Mouse (Mus musculus) A20 (cell line): ENCODE measurements around the gene Olfr643.
"Not testable (repeated sequence)": the region's sequence is repeated elsewhere in the genome, so short reads cannot be mapped to it uniquely, and the experiment has no call there.

Experiments
- DNase-seq: peaks from one replicate; pipeline ENCODE4 v3.0.0-alpha.2; 2011; ENCODE audit warnings: low read depth, low spot score

The Olfr643 gene

GRCm38 (mm10) chr7:104018953-104019352, 118.3 kb downstream of the Olfr643 start:
- no peak for DNase-seq

DNA sequence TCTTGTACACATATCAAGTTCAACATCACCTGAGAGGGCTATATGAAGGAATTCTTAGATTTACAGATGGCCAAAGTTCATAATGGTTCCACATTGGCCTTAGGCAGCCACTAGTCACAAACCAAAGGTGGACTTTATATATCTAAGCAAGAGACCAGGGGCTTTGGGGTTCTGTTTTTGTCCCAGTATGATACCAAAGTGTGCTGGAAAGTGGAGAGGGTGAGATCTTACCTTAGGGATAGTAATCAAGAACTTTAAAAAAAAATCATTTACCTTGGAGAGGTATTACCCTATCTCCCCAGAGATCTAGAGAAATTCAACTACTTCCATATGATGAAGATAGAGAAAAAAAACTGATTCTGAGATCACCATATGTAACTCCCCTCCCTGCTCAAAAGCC, 120.0 kb downstream of the Olfr643 start, which contains the start of gene Olfr639:
Gene Olfr639 (minus strand): TSS at position 101 of the 400 bp plus-strand sequence.
- DNase-seq: no peak

DNA sequence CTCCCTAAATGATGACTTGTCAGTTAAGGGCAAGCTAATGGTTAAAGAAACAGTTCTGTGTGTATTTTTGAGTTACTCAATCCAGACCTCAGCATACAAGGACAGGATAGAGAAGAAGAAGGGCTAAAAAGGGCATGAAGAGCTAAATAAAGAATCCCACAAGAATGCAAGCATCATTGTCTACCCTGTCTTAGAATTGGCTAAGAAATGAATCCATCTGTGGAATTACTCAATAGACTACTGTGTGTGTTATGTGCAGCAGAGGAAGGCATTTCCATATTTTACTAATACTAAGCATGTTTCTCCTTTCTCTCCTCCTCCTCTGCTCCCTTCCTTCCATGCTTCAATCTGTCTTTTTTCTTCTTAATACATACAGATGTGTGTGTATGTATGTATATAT, 138.1 kb downstream of the Olfr643 start:
- no peak for DNase-seq

DNA sequence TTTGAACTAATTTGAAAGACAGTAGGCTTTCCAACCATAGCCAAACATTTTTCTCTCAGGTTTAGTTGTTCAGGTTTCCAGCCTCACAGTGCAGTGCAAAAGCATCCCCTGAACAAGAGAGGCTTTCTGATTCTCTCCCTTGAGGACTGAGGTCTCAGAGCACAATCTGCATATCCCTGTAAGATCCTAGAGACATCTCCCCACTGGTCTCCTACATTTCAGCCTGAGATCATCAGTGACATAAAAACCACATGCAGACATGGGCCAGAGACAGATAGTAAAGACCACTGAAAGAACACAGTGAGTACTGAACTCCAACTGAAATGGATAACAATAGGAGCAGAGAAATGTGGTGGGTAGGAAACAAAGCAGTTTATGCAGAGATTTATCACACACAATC, 138.8 kb downstream of the Olfr643 start, which contains the start of gene Olfr638:
Gene Olfr638 (plus strand): TSS at position 301 of the 400 bp plus-strand sequence.
- no peak for DNase-seq

DNA sequence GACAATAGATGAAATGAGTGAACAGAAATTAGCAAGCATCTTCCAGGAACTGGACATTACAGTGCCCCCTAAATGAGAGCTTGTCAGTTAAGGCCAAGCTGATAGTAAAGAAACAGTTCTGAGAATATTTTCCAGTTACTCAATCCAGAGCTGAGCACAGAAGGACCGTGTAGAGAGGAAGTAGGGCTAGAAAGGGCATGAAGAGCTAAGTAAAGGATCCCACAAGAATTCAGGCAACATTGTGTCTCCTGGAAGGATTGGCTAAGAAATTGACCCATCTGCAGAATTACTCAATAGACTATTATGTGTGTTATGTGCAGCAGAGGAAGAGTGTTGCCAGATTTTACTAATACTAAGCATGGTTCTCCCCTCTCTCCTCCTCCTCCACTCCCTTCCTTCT, 165.4 kb downstream of the Olfr643 start:
- DNase-seq: no peak

DNA sequence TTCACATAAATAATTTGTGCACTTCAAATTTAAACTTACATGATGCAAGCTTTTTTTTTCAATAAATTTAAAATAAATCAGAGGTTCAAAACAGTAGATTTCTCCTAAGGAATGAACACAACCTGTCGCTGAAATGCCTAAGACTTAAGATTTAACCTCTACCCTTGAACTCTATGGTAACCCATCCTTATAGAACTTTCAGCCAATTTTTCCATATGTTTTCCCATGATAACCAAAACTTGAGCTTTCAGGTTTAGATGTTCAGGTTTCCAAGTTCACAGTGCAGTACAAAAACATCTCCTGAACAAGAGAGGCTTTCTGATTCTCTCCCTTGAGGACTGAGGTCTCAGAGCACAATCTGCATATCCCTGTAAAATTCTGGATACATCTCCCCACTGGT, 166.4 kb downstream of the Olfr643 start, which contains the start of gene Olfr635:
Gene Olfr635 (plus strand): TSS at position 301 of the 400 bp plus-strand sequence.
- DNase-seq: no peak

- not testable (repeated sequence) for DNase-seq
Observed at GRCm38 (mm10) chr7:103966873-103967272, 170.3 kb downstream of the Olfr643 start.
